Mouse (Mus musculus): ENCODE data around the gene Ddb2. TPM values are rescaled to one million over a fixed set of nuclear protein-coding genes. Genes with fewer than 3 reads are reported as not detected.

The Ddb2 gene
- total RNA-seq (2021), result 1 to 10 TPM; 2.9 to 3.1 TPM

- peak; percentile 82 for DNase-seq (ENCODE audit: low spot score)
- intact Hi-C loops (cut with DNase I), result loop anchor here (2.0 kb wide), 2 partner anchors 28 to 34 kb away; partner anchors contain the start of genes Acp2, Arfgap2 and Nr1h3
Measured at GRCm38 (mm10) chr2:91236601-91237510, at the start of gene Ddb2. TSS of gene Ddb2 (minus strand) at chr2:91236982.

GRCm38 (mm10) chr2:91285885-91286505 lies 49.2 kb upstream of the Ddb2 start:
- no peak for DNase-seq (ENCODE audit: low spot score)
- intact Hi-C loops (cut with DNase I), result loop anchor here (1.0 kb wide), 1 partner anchor 194 kb away; no protein-coding TSS in a partner anchor

DNA sequence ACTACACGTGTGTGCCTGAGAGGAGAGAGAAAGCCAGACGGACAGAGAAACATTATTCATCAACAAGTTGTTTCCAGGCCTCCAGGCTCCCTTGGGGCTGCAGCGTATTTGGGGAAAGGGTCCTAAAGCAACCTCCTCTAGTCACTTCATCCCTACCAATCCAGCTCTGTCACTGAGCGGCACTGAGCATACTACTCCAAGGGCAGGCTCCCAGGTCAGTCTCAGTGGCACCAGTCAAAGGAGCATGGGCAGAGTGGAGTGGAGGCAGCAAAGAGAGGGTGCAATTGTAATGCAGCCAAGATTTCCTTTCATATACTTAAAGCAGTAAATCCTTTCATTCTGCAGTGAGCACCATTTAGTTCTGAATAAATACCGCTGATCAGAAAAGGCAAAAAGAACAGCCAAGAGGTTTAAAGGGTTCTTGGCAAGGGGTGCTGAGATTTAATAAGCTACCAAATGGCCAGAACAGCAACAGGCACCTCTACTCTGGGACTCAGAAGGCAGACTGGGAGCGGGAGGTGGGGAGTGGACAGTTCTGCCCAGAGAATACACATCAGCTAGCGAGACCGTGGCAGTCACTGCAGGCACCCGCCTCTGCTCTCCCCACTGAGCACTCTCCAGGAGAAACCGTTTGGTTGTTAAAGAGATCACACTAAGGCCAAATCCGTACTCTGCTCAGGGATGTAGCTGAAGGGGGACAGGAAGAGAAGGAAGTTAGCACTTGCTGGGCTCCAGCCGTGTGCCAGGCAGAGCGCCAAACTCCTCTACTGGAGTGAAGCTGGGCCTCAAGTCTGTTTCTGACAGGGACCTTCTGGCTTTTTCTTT lies 47.8 kb upstream of the Ddb2 start:
- intact Hi-C loops (cut with DNase I), result no loop called here
- DNase-seq (ENCODE audit: low spot score), result no peak

DNA sequence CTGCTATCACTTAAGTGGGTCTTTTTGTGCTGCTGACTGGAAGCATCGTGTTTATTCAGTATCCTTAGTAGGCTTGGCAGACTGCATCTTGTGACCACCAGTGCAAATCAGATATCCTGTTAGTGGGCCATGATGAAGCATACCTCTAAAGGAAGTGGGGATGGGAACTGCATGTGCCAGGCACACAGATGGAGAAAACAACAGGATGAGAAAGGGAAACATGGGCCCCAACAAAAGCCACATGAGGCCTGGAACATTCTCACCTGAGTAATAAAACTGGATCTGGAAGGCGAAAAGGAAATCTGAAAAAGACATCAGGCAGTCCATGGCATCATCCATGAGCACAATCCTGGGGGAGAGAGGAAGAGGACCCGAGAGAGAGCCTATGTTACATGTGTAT lies 47.2 kb upstream of the Ddb2 start:
- no peak for DNase-seq (ENCODE audit: low spot score)
- intact Hi-C loops (cut with DNase I), result no loop called here

DNA sequence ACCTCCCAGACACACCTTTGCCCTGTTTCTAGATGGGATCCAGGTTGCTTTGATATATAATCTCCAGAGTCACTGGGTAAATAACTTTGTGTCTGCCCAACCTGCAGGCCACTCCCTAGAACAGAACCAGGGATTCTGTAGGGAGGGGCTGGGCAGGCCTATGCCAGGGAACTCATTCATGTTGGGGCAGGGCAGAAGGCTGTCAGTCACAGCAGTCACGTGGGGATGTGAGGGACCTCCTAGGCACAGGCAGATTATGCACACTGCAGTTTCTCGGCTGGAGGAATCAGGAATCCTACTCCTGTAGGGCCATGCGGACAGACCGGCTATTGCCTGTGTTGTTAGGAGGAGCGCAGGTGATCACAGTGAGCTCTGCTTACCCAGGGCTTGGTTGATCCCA lies 44.6 kb upstream of the Ddb2 start:
- intact Hi-C loops (cut with DNase I), result no loop called here
- DNase-seq (ENCODE audit: low spot score), result no peak

DNA sequence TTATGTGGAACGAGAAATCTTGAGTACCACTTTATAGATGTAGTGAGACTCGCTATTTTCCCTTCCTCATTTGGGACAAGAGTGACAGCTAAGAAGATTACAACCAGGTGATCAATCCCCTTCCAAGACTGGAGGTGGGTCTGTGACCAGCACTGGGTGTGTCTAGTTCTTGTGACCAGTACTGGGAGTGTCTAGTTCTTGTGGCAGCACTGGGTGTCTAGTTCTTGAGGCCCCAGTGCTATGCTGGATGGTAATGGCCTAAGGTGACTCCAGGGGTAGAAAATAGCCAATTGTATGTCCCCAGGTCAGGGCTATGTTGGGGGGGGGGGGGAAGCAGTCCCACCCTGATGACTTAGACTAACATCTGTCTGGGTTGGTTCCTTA lies 42.6 kb upstream of the Ddb2 start:
- DNase-seq (ENCODE audit: low spot score), result no peak
- intact Hi-C loops (cut with DNase I), result no loop called here

- intact Hi-C loops (cut with DNase I), result no loop called here
- DNase-seq (ENCODE audit: low spot score), result no peak
Measured at GRCm38 (mm10) chr2:91278749-91279371, 42.1 kb upstream of the Ddb2 start.

GRCm38 (mm10) chr2:91269687-91270133 lies 32.9 kb upstream of the Ddb2 start:
- DNase-seq (ENCODE audit: low spot score), result no peak
- intact Hi-C loops (cut with DNase I), result loop anchor here (5.0 kb wide), 1 partner anchor 152 kb away; the partner anchor contains the start of gene Mybpc3

DNA sequence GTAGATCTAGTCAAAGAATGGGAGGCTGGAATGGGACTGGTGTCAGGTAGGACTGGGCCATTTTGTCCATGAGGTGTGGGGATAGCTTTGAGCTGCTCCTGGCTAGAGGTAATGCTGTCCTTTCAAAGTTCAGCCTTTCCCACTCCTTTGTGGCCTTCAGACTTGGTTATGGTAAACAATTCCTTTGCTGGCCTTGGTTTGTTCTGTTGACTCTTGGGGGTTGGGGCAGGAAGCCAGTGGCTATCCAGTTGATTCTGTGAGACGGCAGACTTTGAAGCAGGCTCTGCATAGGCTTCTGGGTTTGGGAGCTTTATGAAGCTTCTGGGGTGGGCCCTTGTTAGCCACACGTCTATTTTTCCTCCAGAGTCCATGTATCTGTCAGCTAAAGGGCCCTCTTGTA lies 31.9 kb upstream of the Ddb2 start:
- intact Hi-C loops (cut with DNase I), result loop anchor here (5.0 kb wide), 1 partner anchor 151 kb away; the partner anchor contains the start of gene Mybpc3
- no peak for DNase-seq (ENCODE audit: low spot score)

DNA sequence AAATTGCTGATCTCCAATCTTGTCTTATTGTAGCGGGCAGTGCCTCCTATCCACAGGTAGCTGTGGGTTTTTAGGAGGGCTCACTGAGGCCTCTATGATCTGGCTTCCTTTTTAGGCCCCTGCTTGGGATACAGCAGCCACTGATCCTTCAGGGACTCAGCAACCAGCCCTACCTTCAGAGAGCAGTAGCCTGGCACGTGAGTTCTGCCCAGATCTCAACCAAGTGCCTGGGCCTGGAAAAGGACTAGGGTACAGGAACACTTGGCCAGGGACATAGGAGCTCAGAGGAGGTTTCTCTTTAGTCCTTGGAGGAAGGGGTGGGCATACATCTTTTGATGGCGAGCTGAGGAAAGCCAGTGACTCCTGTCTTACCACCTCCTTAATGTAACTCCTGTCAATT lies 31.3 kb upstream of the Ddb2 start:
- intact Hi-C loops (cut with DNase I), result loop anchor here (5.0 kb wide), 1 partner anchor 151 kb away; the partner anchor contains the start of gene Mybpc3
- no peak for DNase-seq (ENCODE audit: low spot score)

- peak; percentile 98 for DNase-seq (ENCODE audit: low spot score)
- intact Hi-C loops (cut with DNase I), result loop anchor here (2.0 to 5.0 kb wide), 2 partner anchors 28 to 148 kb away; partner anchors contain the start of genes Ddb2 and Mybpc3
Measured at GRCm38 (mm10) chr2:91264711-91265681, 28.2 kb upstream of the Ddb2 start, which contains the start of gene Arfgap2. TSS of gene Arfgap2 (plus strand) at chr2:91264974.

DNA sequence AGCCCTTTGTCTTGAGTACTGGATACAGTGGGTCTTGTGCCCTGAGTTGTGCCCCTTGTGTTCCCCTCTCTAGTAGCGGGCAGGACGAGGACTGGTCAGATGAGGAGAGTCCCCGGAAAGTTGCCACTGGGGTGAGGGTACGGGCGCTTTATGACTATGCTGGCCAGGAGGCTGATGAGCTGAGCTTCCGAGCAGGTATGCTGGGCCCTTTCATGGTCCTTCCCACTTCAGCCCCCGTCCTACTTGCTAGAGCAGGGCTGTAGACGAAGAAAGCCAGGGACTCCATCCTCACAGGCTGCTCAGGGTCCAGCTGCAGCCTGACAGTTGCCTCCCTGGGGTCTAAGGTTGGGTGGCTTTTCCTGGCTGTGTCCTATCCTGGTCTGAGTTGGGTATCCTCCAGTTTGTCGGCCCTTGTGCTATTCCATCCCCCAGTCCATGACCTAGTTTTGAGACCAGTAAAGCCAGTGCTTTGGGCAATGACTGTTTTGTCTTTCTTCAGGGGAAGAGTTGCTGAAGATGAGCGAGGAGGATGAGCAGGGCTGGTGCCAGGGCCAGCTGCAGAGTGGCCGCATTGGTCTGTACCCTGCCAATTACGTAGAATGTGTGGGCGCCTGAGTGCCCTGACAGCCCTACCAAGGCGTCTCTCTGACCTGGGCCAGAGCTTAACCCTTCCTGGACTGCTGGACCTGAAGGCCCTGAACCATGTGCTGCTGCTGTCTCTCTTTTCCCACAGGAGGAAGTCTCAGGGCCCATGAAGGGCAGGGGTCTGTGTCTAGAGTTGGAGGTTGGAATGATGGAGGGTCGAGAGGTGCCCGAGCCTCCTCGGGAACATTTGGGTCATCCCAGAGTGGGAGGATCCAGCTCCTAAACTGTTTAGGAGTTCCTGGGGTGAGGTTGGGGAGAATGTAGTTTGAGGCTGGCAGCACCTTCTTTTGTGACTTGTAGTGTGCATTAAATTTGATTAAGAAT lies 27.2 kb upstream of the Ddb2 start:
- intact Hi-C loops (cut with DNase I), result loop anchor here (2.0 kb wide), 1 partner anchor 27 kb away; the partner anchor contains the start of gene Ddb2
- no peak for DNase-seq (ENCODE audit: low spot score)

GRCm38 (mm10) chr2:91259493-91259892 lies 22.7 kb upstream of the Ddb2 start:
- intact Hi-C loops (cut with DNase I), result loop anchor here (2.0 kb wide), 1 partner anchor 19 kb away; no protein-coding TSS in a partner anchor
- no peak for DNase-seq (ENCODE audit: low spot score)

DNA sequence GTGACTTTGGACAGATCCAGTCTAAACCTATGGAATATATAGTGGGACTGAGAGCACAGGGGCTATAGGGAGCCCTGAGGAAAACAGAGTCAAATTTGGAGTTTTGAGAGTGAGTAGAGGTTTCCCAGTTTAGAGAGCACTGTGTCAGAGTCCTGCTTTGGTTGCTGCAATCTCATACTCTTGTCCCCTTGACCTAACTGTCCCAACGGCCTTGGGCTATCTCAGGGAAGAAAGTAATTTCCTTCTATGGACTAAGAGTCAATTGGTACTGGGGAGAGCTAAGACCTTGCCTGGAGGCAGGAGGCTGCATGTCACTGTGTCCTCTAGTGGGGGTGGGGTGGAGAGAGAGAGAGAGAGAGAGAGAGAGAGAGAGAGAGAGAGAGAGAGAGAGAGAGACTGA lies 22.0 kb upstream of the Ddb2 start:
- DNase-seq (ENCODE audit: low spot score), result no peak
- intact Hi-C loops (cut with DNase I), result loop anchor here (2.0 kb wide), 1 partner anchor 18 kb away; no protein-coding TSS in a partner anchor

- DNase-seq (ENCODE audit: low spot score), result no peak
- intact Hi-C loops (cut with DNase I), result loop anchor here (2.0 kb wide), 1 partner anchor 17 kb away; no protein-coding TSS in a partner anchor
Measured at GRCm38 (mm10) chr2:91258054-91258453, 21.3 kb upstream of the Ddb2 start.

DNA sequence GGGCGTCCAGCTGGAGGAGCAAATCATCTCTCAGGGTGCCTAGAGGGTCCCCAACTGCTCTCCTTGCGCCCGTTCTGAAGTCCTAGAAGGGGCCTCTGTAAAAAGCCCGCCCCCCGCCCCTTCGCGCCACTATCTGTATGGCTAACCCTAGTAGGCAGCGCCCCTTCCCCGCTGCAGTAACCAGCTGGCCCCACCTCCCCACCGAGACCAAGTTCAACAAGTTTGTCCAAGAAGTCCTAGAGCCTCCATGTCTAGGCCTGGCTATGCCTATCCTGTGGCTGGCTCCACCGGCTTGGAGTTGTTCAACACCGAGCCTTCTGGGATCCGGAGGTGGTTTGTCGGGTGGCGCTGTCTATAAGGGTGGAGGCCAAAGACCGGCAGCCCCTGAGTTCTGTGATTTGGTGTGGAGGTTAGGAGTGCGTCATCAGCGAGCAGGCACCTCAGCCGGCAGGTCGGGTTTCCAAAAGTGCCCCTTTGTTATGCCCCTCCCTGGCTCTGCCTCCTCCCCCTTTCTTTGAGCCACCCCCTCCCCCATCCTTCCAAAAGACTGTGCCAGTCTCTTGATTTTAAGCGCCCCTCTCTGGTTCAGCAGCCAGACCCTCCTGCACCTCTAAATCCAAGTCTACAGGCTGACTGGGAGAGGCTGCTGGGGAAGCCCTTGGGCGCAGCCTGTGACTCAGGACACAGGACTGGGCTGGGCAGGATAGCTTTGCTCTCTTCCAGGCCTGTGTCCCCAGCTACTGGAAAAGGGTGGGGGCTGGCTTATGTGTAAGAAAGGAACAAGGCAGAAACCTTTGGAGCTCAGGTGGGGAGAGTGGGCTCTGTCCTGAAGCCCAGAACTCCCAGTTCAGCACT lies 20.6 kb upstream of the Ddb2 start:
- intact Hi-C loops (cut with DNase I), result no loop called here
- no peak for DNase-seq (ENCODE audit: low spot score)
